Mouse (Mus musculus): Measurements from ENCODE around the gene Psmd13.
"Not testable (repeated sequence)": the region's sequence is repeated elsewhere in the genome, so short reads cannot be mapped to it uniquely, and the experiment has no call there.

The Psmd13 gene

GRCm38 (mm10) chr7:140856785-140857549 is 24.8 kb upstream of the Psmd13 start, which contains the start of gene Ric8a:
Gene Ric8a (plus strand): TSS chr7:140856957.
- DNase-seq (ENCODE audit: low spot score): peak; percentile 83

DNA sequence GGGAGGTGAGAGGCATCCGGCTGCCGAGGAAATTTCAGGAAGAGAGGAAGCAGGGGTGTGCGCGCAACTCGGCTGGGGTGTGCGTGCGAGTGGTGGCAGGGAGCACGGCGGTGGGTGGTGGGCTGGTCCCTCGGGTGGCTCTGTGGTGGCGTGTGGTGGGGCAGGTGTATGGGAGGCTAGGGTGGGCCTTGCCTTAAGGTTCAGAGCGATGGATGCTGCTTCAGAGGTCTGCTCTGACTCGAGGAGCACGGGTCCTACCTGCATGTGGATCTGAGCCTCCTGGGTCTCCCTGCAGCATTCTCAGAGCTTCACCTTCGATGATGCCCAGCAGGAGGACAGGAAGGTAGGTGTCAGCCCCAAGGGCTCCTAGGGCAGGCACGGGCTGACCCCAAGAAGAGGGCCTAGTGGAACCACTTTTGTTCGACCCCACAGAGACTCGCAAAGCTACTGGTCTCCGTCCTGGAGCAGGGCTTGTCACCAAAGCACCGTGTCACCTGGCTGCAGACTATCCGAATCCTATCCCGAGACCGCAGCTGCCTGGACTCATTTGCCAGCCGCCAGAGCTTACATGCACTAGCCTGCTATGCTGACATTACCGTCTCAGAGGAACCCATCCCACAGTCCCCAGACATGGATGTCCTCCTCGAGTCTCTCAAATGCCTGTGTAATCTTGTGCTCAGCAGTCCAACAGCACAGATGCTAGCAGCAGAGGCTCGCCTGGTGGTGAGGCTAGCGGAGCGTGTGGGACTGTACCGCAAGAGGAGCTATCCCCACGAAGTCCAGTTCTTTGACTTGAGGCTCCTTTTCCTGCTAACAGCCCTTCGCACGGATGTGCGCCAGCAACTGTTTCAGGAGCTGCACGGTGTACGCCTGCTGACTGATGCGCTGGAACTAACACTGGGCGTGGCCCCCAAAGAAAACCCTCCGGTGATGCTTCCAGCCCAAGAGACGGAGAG is 23.9 kb upstream of the Psmd13 start, which contains the start of gene Bet1l:
Gene Bet1l, minus strand, starts transcription at position 28 of the 956 bp plus-strand sequence.
- no peak for DNase-seq (ENCODE audit: low spot score)

DNA sequence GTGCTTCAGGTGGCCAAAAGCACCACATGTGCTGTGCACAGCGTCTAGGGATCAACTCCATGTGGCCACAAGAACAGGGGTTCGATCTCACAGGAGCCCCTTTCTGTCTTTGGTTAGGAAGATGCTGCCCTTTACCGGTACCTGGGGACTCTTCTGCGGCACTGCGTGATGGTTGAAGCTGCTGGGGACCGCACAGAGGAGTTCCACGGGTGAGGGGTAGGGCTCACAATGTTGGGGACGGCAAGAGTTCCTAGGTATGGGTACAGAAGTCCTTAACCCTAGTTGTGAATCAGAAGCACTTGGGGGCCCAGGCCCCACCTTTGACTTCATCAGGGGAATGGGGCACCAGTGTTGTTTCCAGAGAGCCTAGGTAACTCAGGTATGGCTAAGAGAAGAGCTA is 23.0 kb upstream of the Psmd13 start:
- no peak for DNase-seq (ENCODE audit: low spot score)

DNA sequence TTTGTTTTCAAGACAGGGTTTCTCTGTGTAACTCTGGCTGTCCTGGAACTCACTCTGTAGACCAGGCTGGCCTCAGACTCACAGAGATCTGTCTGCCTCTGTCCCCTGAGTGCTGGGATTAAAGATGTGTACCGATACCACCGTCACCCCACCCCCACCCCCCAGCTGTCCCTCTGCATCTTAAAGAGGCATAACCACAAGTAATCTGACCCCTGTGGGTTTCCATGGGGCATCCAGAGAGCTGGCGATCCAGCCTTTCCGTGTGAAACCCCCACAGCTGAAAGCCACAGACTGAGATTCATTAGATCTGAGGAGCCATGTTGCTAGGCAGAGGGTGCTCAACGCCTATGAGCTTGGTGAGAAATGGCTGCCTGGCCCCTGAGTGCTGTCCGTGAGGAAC is 21.8 kb upstream of the Psmd13 start:
- DNase-seq (ENCODE audit: low spot score): no peak

DNA sequence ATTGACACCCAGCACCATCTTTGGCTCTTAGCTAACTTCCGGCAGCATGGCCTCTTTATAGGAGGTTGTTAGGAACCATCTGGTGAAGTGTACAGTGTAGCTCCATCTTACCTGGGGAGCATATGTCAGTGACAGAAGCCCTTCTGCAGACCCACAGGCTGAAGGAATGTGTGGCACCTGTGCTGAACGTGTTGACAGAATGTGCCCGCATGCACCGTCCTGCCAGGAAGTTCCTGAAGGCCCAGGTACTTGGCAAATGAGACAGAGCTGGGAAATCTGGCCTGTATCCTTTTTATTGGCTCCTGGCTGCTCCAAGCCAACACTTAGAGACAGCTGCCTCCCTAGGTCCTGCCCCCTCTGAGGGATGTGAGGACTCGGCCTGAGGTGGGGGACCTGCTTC is 21.0 kb upstream of the Psmd13 start:
- no peak for DNase-seq (ENCODE audit: low spot score)

DNA sequence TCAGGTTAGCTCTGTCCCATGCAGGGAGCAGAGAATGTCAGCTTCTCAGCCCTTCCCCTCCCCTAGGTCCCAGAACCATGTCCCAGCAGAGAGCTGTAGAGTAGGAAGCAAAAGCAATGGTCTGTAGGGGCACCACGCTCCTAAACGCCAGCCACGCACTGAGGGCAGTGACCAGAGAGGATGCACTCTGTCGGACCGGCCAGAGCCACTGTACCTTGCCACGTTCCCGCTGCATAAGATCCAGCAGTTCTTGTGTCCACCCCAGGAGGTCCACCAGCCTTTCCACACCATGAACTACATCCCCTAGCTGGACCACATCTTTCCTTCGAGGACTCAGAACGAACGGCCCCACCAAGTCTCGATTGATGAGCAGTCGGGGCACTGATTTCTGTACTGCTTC is 17.0 kb upstream of the Psmd13 start:
- no peak for DNase-seq (ENCODE audit: low spot score)

GRCm38 (mm10) chr7:140874224-140874623 is 7.5 kb upstream of the Psmd13 start:
- DNase-seq (ENCODE audit: low spot score): no peak

DNA sequence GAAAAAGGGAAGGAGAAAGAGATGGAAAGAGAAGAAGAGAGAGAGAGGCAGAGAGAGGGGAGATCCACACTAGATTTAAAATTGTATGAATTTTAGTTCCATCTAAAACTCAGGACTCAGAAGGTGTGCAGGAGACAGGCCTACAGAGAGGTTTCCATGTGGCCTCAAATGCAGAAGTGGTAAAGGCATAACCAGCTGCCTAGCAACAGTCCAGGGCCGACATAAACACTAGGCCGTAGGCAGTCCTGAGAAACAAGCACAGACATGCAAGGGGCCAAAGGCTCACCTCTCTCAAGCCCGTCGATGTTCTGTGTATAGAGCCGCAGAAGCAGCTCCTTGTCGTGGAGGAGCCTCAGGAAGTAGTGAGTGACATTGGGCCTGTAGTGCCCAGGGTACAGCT is 4.4 kb upstream of the Psmd13 start:
- no peak for DNase-seq (ENCODE audit: low spot score)

- DNase-seq (ENCODE audit: low spot score): no peak
These were observed 2.4 kb upstream of the Psmd13 start for GRCm38 (mm10) chr7:140879355-140879754.

- DNase-seq (ENCODE audit: low spot score): no peak
These were observed 1.3 kb upstream of the Psmd13 start for GRCm38 (mm10) chr7:140880419-140880818.

GRCm38 (mm10) chr7:140880865-140881515 is 778 bp upstream of the Psmd13 start:
- DNase-seq (ENCODE audit: low spot score): peak; percentile 7

- DNase-seq (ENCODE audit: low spot score): peak; percentile 8
These were observed 668 bp downstream of the Psmd13 start for GRCm38 (mm10) chr7:140882469-140882803.

DNA sequence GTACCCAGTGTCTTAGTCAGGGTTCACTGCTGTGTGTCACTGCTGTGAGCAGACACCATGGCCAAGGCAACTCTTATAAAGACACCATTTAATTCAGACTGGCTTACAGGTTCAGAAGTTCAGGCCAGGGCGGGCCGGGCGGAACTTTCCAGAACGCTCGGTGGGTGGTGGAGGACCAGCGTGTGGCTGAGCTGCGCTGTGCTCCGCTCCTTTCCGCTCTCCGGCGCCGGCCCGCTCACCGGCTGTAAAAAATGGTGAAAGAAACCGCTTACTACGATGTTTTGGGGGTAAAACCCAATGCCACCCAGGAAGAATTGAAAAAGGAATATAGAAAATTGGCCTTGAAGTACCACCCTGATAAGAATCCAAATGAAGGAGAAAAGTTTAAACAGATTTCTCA is 8.9 kb downstream of the Psmd13 start:
- DNase-seq (ENCODE audit: low spot score): not testable (repeated sequence)

GRCm38 (mm10) chr7:140894031-140894430 is 12.3 kb downstream of the Psmd13 start:
- no peak for DNase-seq (ENCODE audit: low spot score)

GRCm38 (mm10) chr7:140894611-140895010 is 12.8 kb downstream of the Psmd13 start:
- no peak for DNase-seq (ENCODE audit: low spot score)

GRCm38 (mm10) chr7:140897863-140898262 is 16.1 kb downstream of the Psmd13 start:
- no peak for DNase-seq (ENCODE audit: low spot score)

DNA sequence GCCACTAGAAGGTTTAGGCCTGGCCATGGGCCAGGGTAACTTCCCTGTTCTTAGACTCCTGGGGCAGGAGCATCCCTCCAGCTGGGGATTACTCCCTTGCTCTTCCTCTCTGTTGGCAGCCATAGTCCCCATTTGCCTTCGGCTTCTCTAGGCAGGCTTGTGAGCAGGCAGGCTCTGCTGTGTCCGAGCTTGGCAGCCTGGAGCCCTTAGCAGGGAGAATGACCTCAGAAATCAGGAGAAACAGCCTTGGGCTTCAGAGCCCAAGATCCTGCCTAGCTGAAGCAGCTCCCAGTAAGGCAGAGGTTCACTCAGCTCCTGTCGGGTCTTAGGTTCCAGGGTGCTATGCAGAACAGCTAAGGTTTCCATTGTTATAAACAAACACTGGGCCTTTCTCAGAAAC is 17.4 kb downstream of the Psmd13 start:
- no peak for DNase-seq (ENCODE audit: low spot score)

- no peak for DNase-seq (ENCODE audit: low spot score)
These were observed 18.5 kb downstream of the Psmd13 start, which contains the start of gene Cox8b for GRCm38 (mm10) chr7:140900220-140900619. Gene Cox8b (minus strand): TSS chr7:140900446.

DNA sequence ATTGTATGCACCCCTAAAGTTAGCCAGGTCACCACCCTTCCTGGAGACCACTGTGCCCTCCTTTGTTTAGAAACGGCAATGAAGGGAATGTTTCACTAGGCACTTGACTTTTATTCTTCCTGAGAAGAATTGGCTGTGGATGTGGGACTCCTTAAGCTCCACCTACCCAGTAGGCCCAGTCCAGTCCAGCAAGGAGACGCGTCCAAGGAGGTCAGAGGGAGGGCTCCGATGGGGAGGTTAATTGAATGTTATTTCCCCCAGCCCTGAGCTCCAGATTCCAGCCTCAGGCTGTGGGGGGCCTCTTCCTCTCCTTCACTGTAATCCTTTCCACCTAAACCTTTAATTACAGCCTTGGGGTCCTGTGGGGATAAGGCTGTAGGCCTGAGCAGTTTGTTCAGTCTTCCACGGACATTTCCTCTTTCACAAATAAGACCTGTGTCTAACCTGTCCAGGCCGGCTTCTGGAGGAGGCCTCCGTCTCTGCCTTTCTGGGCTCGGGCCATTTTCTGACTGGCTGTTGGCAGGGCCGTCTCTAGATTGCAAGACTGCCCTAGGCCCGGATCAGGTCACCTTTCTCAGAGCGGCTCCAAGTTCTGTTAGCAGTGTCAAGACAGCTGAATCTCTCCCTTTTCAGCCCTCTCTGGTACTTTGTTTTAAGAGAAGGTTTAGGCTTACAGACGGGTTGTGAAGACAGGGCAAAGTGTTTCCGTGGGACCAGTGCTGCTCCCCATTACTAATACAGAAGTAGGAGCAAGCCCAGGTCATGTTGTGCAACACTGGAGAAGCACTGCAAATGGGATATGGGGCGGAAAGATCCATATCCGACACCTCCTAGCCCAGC is 20.5 kb downstream of the Psmd13 start:
- no peak for DNase-seq (ENCODE audit: low spot score)

- DNase-seq (ENCODE audit: low spot score): peak; percentile 82
These were observed 21.4 kb downstream of the Psmd13 start for GRCm38 (mm10) chr7:140903212-140903611.

GRCm38 (mm10) chr7:140905642-140906081 is 23.9 kb downstream of the Psmd13 start:
- DNase-seq (ENCODE audit: low spot score): no peak
